Mouse (Mus musculus) liver, embryonic 14.5 days (tissue): ENCODE results near the gene Fgfr2. TPM values are rescaled to one million over a fixed set of nuclear protein-coding genes. Genes with fewer than 3 reads are reported as not detected.

Source experiments
- ATAC-seq: fragments of 200-750 bp; cut with Nextera tagmentation; 2 replicates; pipeline ENCODE4 v1.8.0; 2017; ENCODE audit warnings: moderate number of reproducible peaks, mild to moderate bottlenecking, moderate library complexity; ENCODE audit not compliant: insufficient read depth
- DNase-seq, 3 experiments: peaks; one replicate each; pipeline ENCODE4 v3.0.0-alpha.2; 2012 to 2013; ENCODE audit warnings: low read depth in 3 of 3, low spot score in 3 of 3
- H3K27ac ChIP-seq: fragments of 300-500 bp; sonication (generic); 2 replicates; pipeline ENCODE4 v1.5.1; 2014; ENCODE audit warnings: moderate library complexity, mild to moderate bottlenecking, control low read depth, inconsistent platforms
- H3K27me3 ChIP-seq: fragments of 300-500 bp; sonication (generic); 2 replicates; pipeline ENCODE4 v1.6.1; 2014; ENCODE audit warnings: mild to moderate bottlenecking, low read length, moderate library complexity; ENCODE audit not compliant: control insufficient read depth, insufficient read depth
- H3K36me3 ChIP-seq: fragments of 300-500 bp; sonication (generic); replicated peaks from 2 replicates; pipeline ENCODE4 v1.6.1; 2014; ENCODE audit warnings: low read depth; ENCODE audit not compliant: control insufficient read depth, insufficient read depth
- H3K4me1 ChIP-seq, 2 experiments: fragments of 200-500 bp in 1 of 2; fragments of 300-500 bp in 1 of 2; sonication (generic) in 1 of 2; replicated peaks; 2 replicates each; pipeline ENCODE4 v1.6.1; 2012 to 2014; ENCODE audit warnings: antibody characterized with exemption in 1 of 2, inconsistent platforms in 1 of 2, low read length in 1 of 2; ENCODE audit not compliant: control insufficient read depth in 2 of 2, insufficient read depth in 2 of 2
- H3K4me2 ChIP-seq: fragments of 300-500 bp; sonication (generic); 2 replicates; pipeline ENCODE4 v1.6.1; 2014; ENCODE audit warnings: low read depth, mild to moderate bottlenecking, control low read depth, moderate library complexity
- H3K4me3 ChIP-seq, 2 experiments: fragments of 200-500 bp in 1 of 2; fragments of 300-500 bp in 1 of 2; sonication (generic) in 1 of 2; 2 replicates each; pipeline ENCODE4 v1.5.1; 2012 to 2014; ENCODE audit warnings: low read depth in 2 of 2, low read length in 2 of 2, mild to moderate bottlenecking in 2 of 2, control low read depth in 1 of 2, inconsistent platforms in 1 of 2, moderate library complexity in 1 of 2; ENCODE audit not compliant: insufficient read depth in 1 of 2
- H3K9ac ChIP-seq: fragments of 300-500 bp; sonication (generic); replicated peaks from 2 replicates; pipeline ENCODE4 v1.6.1; 2014; ENCODE audit warnings: mild to moderate bottlenecking, control low read depth, moderate library complexity
- H3K9me3 ChIP-seq: fragments of 300-500 bp; sonication (generic); 2 replicates; pipeline ENCODE4 v1.6.1; 2016; ENCODE audit warnings: low read length, mixed read lengths; ENCODE audit not compliant: control insufficient read depth
- CTCF ChIP-seq: IDR thresholded peaks from 2 replicates; pipeline ENCODE4 v1.5.1; 2016; ENCODE audit warnings: antibody characterized with exemption, low read depth, control low read depth
- EP300 ChIP-seq: IDR thresholded peaks from 2 replicates; pipeline ENCODE4 v1.6.1; 2016; ENCODE audit warnings: antibody characterized with exemption, low read depth
- WGBS: fragments of 180-500 bp; shearing (Covaris S2); extraction: QIAGEN DNeasy Blood & Tissue Kit; methylation state at CpG from one replicate; pipeline ENCODE4 v1.1.7; 2014; ENCODE audit not compliant: insufficient replicate concordance; 5-methylcytosine and 5-hydroxymethylcytosine counted together
- polyA plus RNA-seq, 2 experiments: library from polyadenylated mRNA; depleted of rRNA in 1 of 2; stranded (reverse) in 1 of 2; unstranded in 1 of 2; fragments of >200 nt; fragmentation: Nextera tagmentation in 1 of 2; extraction: Ambion mirVana in 1 of 2; gene quantifications; 2 replicates each; pipeline versions ENCODE4 v1.2.1 to v1.2.3; 2012 to 2014

The Fgfr2 gene
- polyA plus RNA-seq, 2 experiments = 7.9 to 8.8 TPM

GRCm38 (mm10) chr7:130972767-130973166, 2150.4 kb downstream of the Fgfr2 start:
- 73% methylated on average over 9 of the region's 9 CpGs for WGBS
- no peaks in the 10 kb centered on the region for H3K36me3 ChIP-seq
- H3K4me1 ChIP-seq = no peaks in the 10 kb centered on the region
- no peak for ATAC-seq
- no peaks in the 10 kb centered on the region for H3K27me3 ChIP-seq
- no peak overlapping the region for H3K9ac ChIP-seq
- no peak overlapping the region for H3K4me3 ChIP-seq
- no peak overlapping the region for H3K27ac ChIP-seq
- no peak for DNase-seq
- no peak for TF ChIP-seq EP300
- no peak for TF ChIP-seq CTCF
- no peak overlapping the region for H3K4me2 ChIP-seq
- H3K9me3 ChIP-seq = no peaks in the 10 kb centered on the region

- 39% methylated on average over 3 of the region's 3 CpGs for WGBS
- no peak for ATAC-seq
- H3K4me1 ChIP-seq = 0 out of 4 replicates have a peak, but pooled peaks cover 0 to 1% of the 10 kb centered on the region in 2 experiments
These were observed 2153.6 kb downstream of the Fgfr2 start for GRCm38 (mm10) chr7:130969507-130969906.

GRCm38 (mm10) chr7:130969076-130969475, 2154.1 kb downstream of the Fgfr2 start:
- H3K27ac ChIP-seq = no peak overlapping the region
- no peaks in the 10 kb centered on the region for H3K27me3 ChIP-seq
- no peak overlapping the region for H3K4me3 ChIP-seq
- DNase-seq = no peak
- TF ChIP-seq EP300 (no peak), CTCF (no peak)
- WGBS = 74% methylated on average over 5 of the region's 5 CpGs
- H3K4me2 ChIP-seq = no peak overlapping the region
- 0 out of 4 replicates have a peak, but pooled peaks cover 0 to 1% of the 10 kb centered on the region in 2 experiments for H3K4me1 ChIP-seq
- H3K9ac ChIP-seq = no peak overlapping the region
- no peaks in the 10 kb centered on the region for H3K36me3 ChIP-seq
- ATAC-seq = no peak
- no peaks in the 10 kb centered on the region for H3K9me3 ChIP-seq

More at GRCm38 (mm10) chr7:130969507-130969906, 2153.6 kb downstream of the Fgfr2 start:
- Histone ChIP-seq H3K4me2 (no peak overlapping the region), H3K9ac (no peak overlapping the region), H3K27me3 (no peaks in the 10 kb centered on the region), H3K36me3 (no peaks in the 10 kb centered on the region), H3K4me3 (no peak overlapping the region), H3K9me3 (no peaks in the 10 kb centered on the region), H3K27ac (no peak overlapping the region)
- TF ChIP-seq EP300 = no peak
- no peak for TF ChIP-seq CTCF
- no peak for DNase-seq

- Histone ChIP-seq H3K27me3 (no peaks in the 10 kb centered on the region), H3K4me2 (no peak overlapping the region), H3K27ac (no peak overlapping the region), H3K36me3 (no peaks in the 10 kb centered on the region), H3K4me3 (no peak overlapping the region), H3K4me1 (0 out of 4 replicates have a peak, but pooled peaks cover 0 to 1% of the 10 kb centered on the region in 2 experiments), H3K9ac (no peak overlapping the region), H3K9me3 (no peaks in the 10 kb centered on the region)
- DNase-seq (no peak), ATAC-seq (no peak)
- WGBS = 58% methylated on average over 7 of the region's 7 CpGs
- TF ChIP-seq EP300 = no peak
- no peak for TF ChIP-seq CTCF
These were observed 2154.6 kb downstream of the Fgfr2 start for GRCm38 (mm10) chr7:130968537-130968936.

GRCm38 (mm10) chr7:130967901-130968300, 2155.2 kb downstream of the Fgfr2 start:
- Histone ChIP-seq H3K4me1 (0 out of 4 replicates have a peak, but pooled peaks cover 0 to 1% of the 10 kb centered on the region in 2 experiments), H3K4me3 (no peak overlapping the region), H3K27ac (no peak overlapping the region), H3K9ac (no peak overlapping the region), H3K27me3 (no peaks in the 10 kb centered on the region), H3K4me2 (no peak overlapping the region), H3K36me3 (no peaks in the 10 kb centered on the region), H3K9me3 (no peaks in the 10 kb centered on the region)
- WGBS = 57% methylated on average over 6 of the region's 6 CpGs
- TF ChIP-seq EP300 = no peak
- TF ChIP-seq CTCF = no peak
- no peak for ATAC-seq
- no peak for DNase-seq
